Mouse (Mus musculus) ES-E14 (cell line): ENCODE measurements around the gene Sema6d. TPM values are rescaled to one million over a fixed set of nuclear protein-coding genes. Genes with fewer than 3 reads are reported as not detected.

ENCODE experiments used
- DNase-seq: peaks from one replicate; pipeline ENCODE4 v3.0.0-alpha.2; 2013; ENCODE audit warnings: low read depth, low spot score
- H3K27ac ChIP-seq: 2 replicates; pipeline ENCODE4 v1.5.1; 2012; ENCODE audit warnings: low read depth, mild to moderate bottlenecking, low read length, moderate library complexity, mixed read lengths; ENCODE audit not compliant: poor library complexity, insufficient read depth, severe bottlenecking
- H3K36me3 ChIP-seq: 2 replicates; pipeline ENCODE4 v1.6.1; 2012; ENCODE audit warnings: mild to moderate bottlenecking, low read length, moderate library complexity, mixed read lengths; ENCODE audit not compliant: control insufficient read depth, poor library complexity, insufficient read depth, severe bottlenecking
- H3K4me1 ChIP-seq, 2 experiments: fragments of 150-350 bp in 1 of 2; sonication (generic) in 1 of 2; 2 replicates each; pipeline ENCODE4 v1.6.1; 2012; ENCODE audit warnings: low read length in 2 of 2, mild to moderate bottlenecking in 1 of 2, mixed read lengths in 1 of 2; ENCODE audit not compliant: control insufficient read depth in 2 of 2, insufficient read depth in 2 of 2, poor library complexity in 1 of 2
- H3K4me3 ChIP-seq, 2 experiments: fragments of 150-350 bp in 1 of 2; sonication (generic) in 1 of 2; 2 replicates each; pipeline ENCODE4 v1.5.1; 2012; ENCODE audit warnings: low read length in 2 of 2, low read depth in 1 of 2, mild to moderate bottlenecking in 1 of 2, mixed read lengths in 1 of 2; ENCODE audit not compliant: insufficient read depth in 1 of 2, poor library complexity in 1 of 2, severe bottlenecking in 1 of 2
- H3K9ac ChIP-seq: 2 replicates; pipeline ENCODE4 v1.6.1; 2012; ENCODE audit warnings: low read depth, mild to moderate bottlenecking, low read length, mixed read lengths; ENCODE audit not compliant: poor library complexity, insufficient read depth, severe bottlenecking
- H3K9me3 ChIP-seq: fragments of 150-350 bp; sonication (generic); 2 replicates; pipeline ENCODE4 v1.6.1; 2012; ENCODE audit warnings: low read depth, mild to moderate bottlenecking, low read length; ENCODE audit not compliant: control insufficient read depth, insufficient read depth
- CHD2 ChIP-seq: IDR thresholded peaks from 2 replicates; pipeline ENCODE4 v1.6.1; 2014; ENCODE audit warnings: mild to moderate bottlenecking, low read depth, low read length, inconsistent platforms
- HCFC1 ChIP-seq: IDR thresholded peaks from 2 replicates; pipeline ENCODE4 v1.6.1; 2012; ENCODE audit warnings: low read length, inconsistent platforms, borderline replicate concordance; ENCODE audit not compliant: insufficient read depth
- MAFK ChIP-seq: IDR thresholded peaks from 2 replicates; pipeline ENCODE4 v1.6.1; 2014; ENCODE audit warnings: mild to moderate bottlenecking, low read depth, low read length, inconsistent platforms; ENCODE audit not compliant: insufficient read depth
- ZC3H11A ChIP-seq: IDR thresholded peaks from 2 replicates; pipeline ENCODE4 v1.6.1; 2012; ENCODE audit warnings: low read depth, mild to moderate bottlenecking, inconsistent platforms, low read length, borderline replicate concordance
- ZNF384 ChIP-seq: IDR thresholded peaks from 2 replicates; pipeline ENCODE4 v1.6.1; 2012; ENCODE audit warnings: low read depth, low read length, inconsistent platforms
- in situ Hi-C, 2 experiments: fragments of 600-800 bp; cut with MboI; formaldehyde crosslinking; loops; one replicate each; pipeline ENCODE4 v1.15.1; 2025; ENCODE audit warnings: low sequenced_read_pairs in 2 of 2, inconsistent platforms in 1 of 2; ENCODE audit not compliant: unreplicated experiment in 2 of 2
- total RNA-seq: library from RNA; depleted of rRNA; stranded (reverse); fragments of 300-350 nt; gene quantifications from 2 replicates; pipeline ENCODE4 v1.2.3, GENCODE M21; 2012

Sema6d gene
- total RNA-seq, 1 experiment, result 0.54 TPM

DNA sequence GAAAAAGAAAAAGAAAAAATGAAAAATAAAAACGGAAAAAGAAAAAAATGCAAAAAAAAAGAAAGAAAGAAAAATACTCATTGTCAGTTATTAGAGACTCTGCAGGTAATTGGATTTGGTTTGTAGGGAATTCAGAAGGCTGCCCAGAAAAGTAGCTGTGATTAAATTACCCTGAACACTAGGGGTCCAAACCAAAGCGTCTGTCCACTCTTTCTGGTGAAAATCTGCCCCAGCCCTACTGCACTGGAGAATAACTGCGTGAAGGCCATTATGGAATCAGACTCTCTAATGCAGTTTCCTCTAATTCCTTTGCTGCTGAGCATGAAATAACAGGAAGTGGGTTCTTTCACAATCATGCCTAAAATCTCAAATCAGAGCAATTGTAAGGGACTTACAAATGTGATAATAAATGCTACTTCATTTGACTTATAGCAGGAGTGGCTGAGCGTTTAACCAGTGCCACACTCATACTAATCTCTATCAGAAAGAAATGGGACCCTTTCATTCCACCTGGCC is 112.8 kb downstream of the Sema6d start:
- Histone ChIP-seq H3K4me3 (no peak overlapping the region), H3K9ac (no peak overlapping the region), H3K27ac (no peak overlapping the region), H3K9me3 (no peaks in the 10 kb centered on the region), H3K36me3 (no peaks in the 10 kb centered on the region), H3K4me1 (no peaks in the 10 kb centered on the region)
- in situ Hi-C loops, result no loop called here
- no peak for DNase-seq
- TF ChIP-seq ZNF384, result no peak
- no peak for TF ChIP-seq CHD2
- no peak for TF ChIP-seq ZC3H11A
- TF ChIP-seq HCFC1, result no peak
- no peak for TF ChIP-seq MAFK

DNA sequence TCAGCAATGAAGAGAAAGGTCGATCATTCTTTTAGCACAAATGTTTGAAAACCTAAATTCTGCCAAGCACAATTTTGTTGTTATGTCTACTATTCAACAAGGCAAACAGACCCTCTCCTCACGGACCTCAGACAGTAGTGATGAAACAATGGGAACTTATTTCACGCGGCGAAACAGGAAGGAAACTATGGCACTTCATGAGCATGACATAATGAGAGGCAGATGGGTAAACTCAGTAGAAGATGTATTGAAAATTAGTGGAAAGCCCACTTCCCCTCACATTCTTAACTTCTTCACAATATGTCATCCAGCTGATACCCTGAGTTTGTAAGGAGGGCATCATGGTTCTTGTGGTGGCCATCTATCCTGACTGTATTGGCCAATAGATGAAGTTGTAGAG is 116.0 kb downstream of the Sema6d start:
- no peaks in the 10 kb centered on the region for H3K4me1 ChIP-seq
- H3K4me3 ChIP-seq, result no peak overlapping the region
- DNase-seq, result no peak
- in situ Hi-C loops, result no loop called here
- H3K9ac ChIP-seq, result no peak overlapping the region
- H3K36me3 ChIP-seq, result no peaks in the 10 kb centered on the region
- TF ChIP-seq HCFC1 (no peak), ZNF384 (no peak), CHD2 (no peak), MAFK (no peak), ZC3H11A (no peak)
- no peak overlapping the region for H3K27ac ChIP-seq
- no peaks in the 10 kb centered on the region for H3K9me3 ChIP-seq

DNA sequence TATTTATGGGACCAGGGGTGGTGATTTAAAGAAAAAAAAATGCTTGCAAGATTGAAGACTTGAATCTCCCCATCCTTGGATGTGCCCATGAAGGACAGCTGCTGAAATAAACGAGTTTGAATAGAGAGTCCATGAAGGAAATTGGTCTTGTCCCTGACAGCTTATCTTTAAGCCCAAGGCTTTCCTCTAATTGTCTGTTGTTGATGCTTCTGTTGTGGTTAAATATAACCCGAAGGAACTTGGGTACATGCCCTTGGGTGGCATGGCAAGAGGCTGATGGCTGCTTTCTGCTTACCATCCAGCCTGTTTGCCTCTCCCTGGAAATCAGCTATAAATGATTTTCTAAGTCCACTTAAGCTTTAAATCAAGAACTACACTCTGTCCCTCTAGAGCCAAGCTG is 118.5 kb downstream of the Sema6d start:
- Histone ChIP-seq H3K4me1 (no peaks in the 10 kb centered on the region), H3K36me3 (no peaks in the 10 kb centered on the region), H3K9ac (no peak overlapping the region), H3K27ac (no peak overlapping the region), H3K4me3 (no peak overlapping the region), H3K9me3 (no peaks in the 10 kb centered on the region)
- DNase-seq, result no peak
- in situ Hi-C loops, result no loop called here
- no peak for TF ChIP-seq ZC3H11A
- TF ChIP-seq ZNF384, result no peak
- no peak for TF ChIP-seq MAFK
- no peak for TF ChIP-seq HCFC1
- TF ChIP-seq CHD2, result no peak

DNA sequence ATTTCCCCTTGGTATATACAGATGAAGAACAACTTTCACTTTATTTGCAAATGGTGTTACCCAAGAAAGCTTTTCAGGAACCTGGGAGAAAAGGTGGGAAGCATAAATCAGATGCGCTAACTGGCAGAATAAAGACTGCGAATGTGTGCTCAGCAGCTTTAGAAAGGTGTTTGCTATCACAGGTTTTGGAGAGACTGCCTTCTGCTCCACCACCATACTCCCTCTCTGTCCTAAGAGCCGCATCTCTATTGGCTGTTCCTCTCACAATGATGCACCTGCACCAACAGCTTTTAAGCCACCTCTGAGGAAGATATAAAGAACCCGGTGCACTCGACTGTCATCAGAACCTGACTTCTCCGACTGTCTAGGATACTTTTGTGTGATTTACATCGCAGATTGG is 133.8 kb downstream of the Sema6d start:
- in situ Hi-C loops, result no loop called here
- Histone ChIP-seq H3K4me3 (no peak overlapping the region), H3K27ac (no peak overlapping the region), H3K9ac (no peak overlapping the region), H3K4me1 (no peaks in the 10 kb centered on the region), H3K9me3 (no peaks in the 10 kb centered on the region), H3K36me3 (no peaks in the 10 kb centered on the region)
- DNase-seq, result no peak
- TF ChIP-seq HCFC1 (no peak), ZC3H11A (no peak), ZNF384 (no peak), CHD2 (no peak), MAFK (no peak)

DNA sequence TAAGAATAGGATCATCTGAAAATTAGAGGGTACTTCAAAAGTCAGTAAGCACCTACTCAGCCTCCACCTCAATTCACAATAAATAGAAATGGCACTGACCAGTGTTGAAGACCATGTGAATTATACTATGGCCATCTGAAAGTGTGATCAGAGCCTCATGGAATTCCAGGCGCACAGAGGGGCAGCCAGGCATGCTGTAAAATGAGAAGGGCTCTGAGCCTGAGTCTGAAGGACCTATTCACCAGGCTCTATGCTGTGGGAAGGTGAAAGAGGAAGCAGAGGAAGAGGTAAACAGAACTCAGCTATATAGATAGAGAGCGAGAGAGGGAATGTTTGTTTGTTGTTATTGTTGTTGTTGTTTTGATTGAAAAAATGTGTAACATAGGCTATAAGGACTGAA is 134.6 kb downstream of the Sema6d start:
- in situ Hi-C loops, result no loop called here
- DNase-seq, result no peak
- no peaks in the 10 kb centered on the region for H3K36me3 ChIP-seq

More for the DNA sequence above, 134.6 kb downstream of the Sema6d start:
- no peak for TF ChIP-seq CHD2
- TF ChIP-seq ZC3H11A, result no peak
- no peak for TF ChIP-seq MAFK
- no peak for TF ChIP-seq HCFC1
- H3K4me1 ChIP-seq, result no peaks in the 10 kb centered on the region
- H3K9ac ChIP-seq, result no peak overlapping the region
- no peak overlapping the region for H3K27ac ChIP-seq
- no peaks in the 10 kb centered on the region for H3K9me3 ChIP-seq
- no peak overlapping the region for H3K4me3 ChIP-seq
